Mouse (Mus musculus): ENCODE data around the gene Slc39a3. TPM values are rescaled to one million over a fixed set of nuclear protein-coding genes. Genes with fewer than 3 reads are reported as not detected.
"Not testable (repeated sequence)": the region's sequence is repeated elsewhere in the genome, so short reads cannot be mapped to it uniquely, and the experiment has no call there.

The Slc39a3 gene
- total RNA-seq, 1 experiment from 2014 or later, result 30.3 TPM

GRCm38 (mm10) chr10:81007240-81007639 lies 30.0 kb downstream of the Slc39a3 start:
- peak; percentile 44 for DNase-seq

GRCm38 (mm10) chr10:81006005-81006677 lies 31.1 kb downstream of the Slc39a3 start:
- DNase-seq, result no peak

- DNase-seq, result no peak
These were observed 36.1 kb downstream of the Slc39a3 start for GRCm38 (mm10) chr10:81001161-81001560.

GRCm38 (mm10) chr10:81000197-81001062 lies 36.8 kb downstream of the Slc39a3 start:
- no peak for DNase-seq

- DNase-seq, result peak; percentile 94
These were observed 37.6 kb downstream of the Slc39a3 start for GRCm38 (mm10) chr10:80999362-81000196.

- DNase-seq, result peak; percentile 73
These were observed 38.4 kb downstream of the Slc39a3 start for GRCm38 (mm10) chr10:80998778-80999177.

- DNase-seq, result no peak
These were observed 39.2 kb downstream of the Slc39a3 start for GRCm38 (mm10) chr10:80998021-80998420.

- no peak for DNase-seq
These were observed 39.9 kb downstream of the Slc39a3 start for GRCm38 (mm10) chr10:80997332-80997731.

GRCm38 (mm10) chr10:80996501-80996900 lies 40.7 kb downstream of the Slc39a3 start:
- no peak for DNase-seq

GRCm38 (mm10) chr10:80995091-80995632 lies 42.1 kb downstream of the Slc39a3 start:
- peak; percentile 89 for DNase-seq

GRCm38 (mm10) chr10:80994621-80995020 lies 42.6 kb downstream of the Slc39a3 start:
- DNase-seq, result no peak

GRCm38 (mm10) chr10:80993276-80993675 lies 44.0 kb downstream of the Slc39a3 start:
- DNase-seq, result no peak

GRCm38 (mm10) chr10:80991945-80992344 lies 45.3 kb downstream of the Slc39a3 start:
- no peak for DNase-seq

GRCm38 (mm10) chr10:80991007-80991406 lies 46.2 kb downstream of the Slc39a3 start:
- no peak for DNase-seq

GRCm38 (mm10) chr10:80990406-80990805 lies 46.8 kb downstream of the Slc39a3 start:
- DNase-seq, result no peak

GRCm38 (mm10) chr10:80989854-80990253 lies 47.4 kb downstream of the Slc39a3 start:
- not testable (repeated sequence) for DNase-seq

GRCm38 (mm10) chr10:80989446-80989845 lies 47.8 kb downstream of the Slc39a3 start:
- no peak for DNase-seq

GRCm38 (mm10) chr10:80987709-80988441 lies 49.4 kb downstream of the Slc39a3 start:
- peak; percentile 94 for DNase-seq

GRCm38 (mm10) chr10:80986754-80987153 lies 50.5 kb downstream of the Slc39a3 start:
- peak; percentile 79 for DNase-seq

- DNase-seq, result no peak
These were observed 51.1 kb downstream of the Slc39a3 start for GRCm38 (mm10) chr10:80985970-80986701.

Data from adrenal gland, postnatal 14 days (tissue).